Mouse (Mus musculus): ENCODE results near the gene Adam30.
"Not testable (repeated sequence)": the region's sequence is repeated elsewhere in the genome, so short reads cannot be mapped to it uniquely, and the experiment has no call there.

Adam30 gene

DNA sequence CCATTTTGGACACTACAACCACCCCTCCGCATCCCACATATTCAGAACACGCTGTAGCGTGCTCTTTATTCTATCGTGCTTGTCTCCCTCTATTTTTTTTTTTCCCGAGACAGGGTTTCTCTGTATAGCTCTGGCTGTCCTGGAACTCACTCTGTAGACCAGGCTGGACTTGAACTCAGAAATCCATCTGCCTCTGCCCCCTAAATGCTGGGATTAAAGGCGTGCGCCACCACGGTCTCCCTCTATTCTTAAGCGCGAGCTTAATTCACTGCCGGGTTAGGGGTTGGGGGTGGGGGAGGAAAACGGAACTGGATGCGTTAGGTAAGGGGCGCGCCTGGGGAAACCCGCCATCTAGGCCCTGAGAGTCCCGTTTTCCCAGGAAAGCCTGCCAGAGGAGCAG is at the start of gene Adam30:
Gene Adam30, plus strand, starts transcription at position 301 of the 400 bp plus-strand sequence.
- no peak for DNase-seq (ENCODE audit: low read depth)

DNA sequence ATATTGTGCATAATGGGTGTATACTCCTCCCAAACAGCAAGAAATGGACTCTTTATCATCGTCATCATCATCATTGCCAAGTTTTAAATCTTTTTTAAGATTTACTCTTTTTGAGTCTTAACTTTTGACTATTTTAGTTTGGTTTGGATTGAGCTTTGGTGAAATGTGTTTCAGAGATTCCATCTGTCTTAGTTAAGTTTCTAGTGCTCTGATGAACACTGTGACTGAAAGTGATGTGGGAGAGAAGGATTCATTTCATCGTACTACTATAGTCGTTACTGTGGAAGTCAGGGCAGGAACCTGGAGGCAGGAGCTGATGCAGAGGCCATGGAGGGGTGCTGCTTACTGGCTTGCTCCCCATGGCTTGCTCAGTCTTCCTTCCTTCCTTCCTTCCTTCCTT is 42.2 kb upstream of the Adam30 start:
- no peak for DNase-seq (ENCODE audit: low read depth)

DNA sequence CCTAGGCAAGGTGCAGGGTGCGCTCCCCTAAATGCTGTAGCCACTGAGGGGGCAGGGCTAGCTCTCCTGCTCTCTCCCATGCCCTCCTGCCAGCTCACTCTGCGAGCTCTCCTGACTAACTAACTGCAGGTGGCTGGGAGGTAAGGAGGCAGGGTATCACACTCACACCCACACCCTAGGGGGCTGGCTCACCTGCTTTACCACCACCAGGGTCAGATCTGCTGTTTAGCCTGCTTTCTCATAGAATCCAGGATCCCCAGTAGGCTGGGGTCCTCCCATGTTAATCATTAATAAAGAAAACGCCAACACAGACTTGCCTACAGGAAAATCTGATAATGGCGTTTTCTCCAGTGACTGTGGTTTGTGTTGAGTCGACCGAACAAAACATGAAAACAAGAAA is 41.1 kb upstream of the Adam30 start:
- no peak for DNase-seq (ENCODE audit: low read depth)

DNA sequence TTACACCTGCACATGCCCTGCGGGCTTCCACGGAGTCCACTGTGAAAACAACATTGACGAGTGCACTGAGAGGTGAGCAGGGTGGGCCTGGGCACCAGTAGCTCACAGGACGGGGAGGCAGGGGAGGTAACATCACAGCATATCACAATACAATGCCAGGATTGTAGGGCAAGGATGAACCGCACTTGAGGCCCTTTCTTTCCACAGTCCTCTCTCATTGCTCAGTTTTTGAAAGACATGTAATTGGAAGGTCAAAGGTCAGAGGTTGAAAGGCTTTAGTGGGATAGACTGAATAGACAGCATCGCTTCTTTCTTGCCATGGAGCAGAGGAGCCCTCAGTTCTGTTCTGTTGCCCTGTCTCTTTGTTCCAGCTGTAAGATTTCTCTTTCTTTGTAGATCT is 39.5 kb upstream of the Adam30 start:
- no peak for DNase-seq (ENCODE audit: low read depth)

DNA sequence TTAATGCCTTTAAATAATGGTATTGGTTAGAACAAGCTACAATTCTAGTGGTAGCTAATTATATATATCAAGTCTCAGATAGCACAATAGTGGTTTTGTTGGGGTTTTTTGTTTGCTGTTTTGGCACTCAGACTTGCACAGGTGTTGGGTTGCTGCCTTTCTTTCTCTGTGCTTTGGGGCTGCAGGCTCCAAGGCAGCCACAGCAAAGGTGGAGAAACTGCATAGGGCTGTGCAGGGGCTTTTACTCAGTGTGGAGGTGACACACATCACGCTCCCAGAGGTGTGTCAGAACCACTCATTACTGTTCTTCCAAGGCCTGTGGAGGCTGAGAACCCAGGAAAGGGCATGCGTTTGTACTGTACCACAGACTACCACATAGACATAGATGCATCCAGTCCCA is 32.7 kb upstream of the Adam30 start:
- DNase-seq (ENCODE audit: low read depth), result no peak

DNA sequence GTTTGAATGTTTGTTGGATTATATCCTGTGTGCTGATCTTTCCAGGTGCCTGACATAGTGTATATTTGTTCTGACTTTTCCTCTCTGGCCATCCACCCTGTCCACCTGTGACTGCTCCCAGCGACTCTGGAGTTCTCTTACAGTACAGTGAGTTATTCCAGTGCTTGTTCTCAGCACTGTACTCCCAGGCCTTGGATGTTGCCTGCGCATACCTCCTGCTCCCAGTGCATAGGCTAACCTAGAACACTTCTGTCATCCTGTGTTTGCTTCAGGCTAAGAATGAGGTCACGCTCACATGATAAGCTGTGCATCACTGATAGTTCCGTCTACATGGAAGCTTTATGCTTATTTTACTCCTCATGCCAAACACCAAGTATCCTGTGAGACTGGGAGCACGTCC is 31.7 kb upstream of the Adam30 start:
- DNase-seq (ENCODE audit: low read depth), result no peak

DNA sequence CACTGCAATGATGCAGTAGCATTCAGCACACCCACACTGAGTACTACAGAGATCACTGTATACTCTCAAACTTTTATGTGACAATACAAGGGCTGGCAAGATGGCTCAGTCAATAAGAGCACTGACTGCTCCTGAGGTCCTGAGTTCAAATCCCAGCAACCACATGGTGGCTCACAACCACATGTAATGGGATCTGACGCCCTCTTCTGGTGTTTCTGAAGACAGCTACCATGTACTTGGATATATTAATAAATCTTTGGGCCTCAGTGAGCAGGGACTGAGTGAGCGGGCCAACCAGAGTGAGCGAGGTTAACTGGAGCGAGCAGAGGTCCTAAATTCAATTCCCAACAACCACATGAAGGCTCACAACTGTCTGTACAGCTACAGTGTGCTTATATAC is 28.3 kb upstream of the Adam30 start:
- DNase-seq (ENCODE audit: low read depth), result not testable (repeated sequence)

DNA sequence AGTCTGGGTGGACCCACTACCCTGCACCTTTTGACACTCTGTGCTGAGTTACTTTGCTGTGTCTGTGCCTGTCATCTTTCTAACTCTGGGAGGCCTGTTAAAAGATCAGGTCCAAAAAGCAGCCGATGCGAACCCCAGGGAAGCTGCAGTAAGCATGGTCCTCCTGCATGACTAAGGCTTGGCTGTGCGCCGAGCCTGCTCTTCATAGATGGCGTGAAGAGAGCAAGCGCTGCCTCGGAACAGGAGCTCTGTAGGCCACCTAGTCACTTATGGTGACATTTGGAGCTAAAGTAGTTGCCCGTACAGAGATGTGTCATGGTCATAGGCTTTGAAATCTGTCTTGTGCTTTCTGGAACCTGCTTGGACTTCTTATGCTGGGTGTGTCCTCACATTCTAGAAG is 27.8 kb upstream of the Adam30 start:
- no peak for DNase-seq (ENCODE audit: low read depth)

DNA sequence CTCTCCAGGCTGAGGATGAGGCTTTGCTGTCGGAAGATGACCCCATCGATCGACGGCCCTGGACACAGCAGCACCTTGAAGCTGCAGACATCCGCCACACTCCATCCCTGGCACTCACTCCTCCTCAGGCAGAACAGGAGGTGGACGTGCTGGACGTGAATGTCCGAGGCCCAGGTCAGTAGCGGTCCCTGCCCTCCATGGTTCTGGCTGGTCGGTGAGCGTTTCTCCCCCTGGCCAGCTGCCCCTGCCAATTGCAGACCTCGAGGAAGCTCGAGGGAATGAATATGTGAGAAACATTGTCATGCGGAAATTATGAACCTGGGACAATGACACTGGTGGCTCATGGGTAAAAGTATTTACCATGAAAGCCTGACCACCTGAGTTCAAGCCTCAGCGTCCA is 19.0 kb upstream of the Adam30 start:
- no peak for DNase-seq (ENCODE audit: low read depth)

DNA sequence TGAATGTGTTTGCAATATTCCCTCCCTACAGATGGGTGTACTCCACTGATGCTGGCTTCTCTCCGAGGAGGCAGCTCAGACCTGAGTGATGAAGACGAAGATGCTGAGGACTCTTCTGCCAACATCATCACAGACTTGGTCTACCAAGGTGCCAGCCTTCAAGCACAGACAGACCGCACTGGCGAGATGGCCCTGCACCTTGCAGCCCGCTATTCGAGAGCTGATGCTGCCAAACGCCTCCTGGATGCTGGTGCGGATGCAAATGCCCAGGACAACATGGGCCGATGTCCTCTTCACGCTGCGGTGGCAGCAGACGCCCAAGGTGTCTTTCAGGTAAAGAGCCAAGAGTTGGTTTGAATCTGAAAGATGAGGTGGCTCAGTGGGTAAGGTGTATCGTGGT is 17.6 kb upstream of the Adam30 start:
- DNase-seq (ENCODE audit: low read depth), result no peak

DNA sequence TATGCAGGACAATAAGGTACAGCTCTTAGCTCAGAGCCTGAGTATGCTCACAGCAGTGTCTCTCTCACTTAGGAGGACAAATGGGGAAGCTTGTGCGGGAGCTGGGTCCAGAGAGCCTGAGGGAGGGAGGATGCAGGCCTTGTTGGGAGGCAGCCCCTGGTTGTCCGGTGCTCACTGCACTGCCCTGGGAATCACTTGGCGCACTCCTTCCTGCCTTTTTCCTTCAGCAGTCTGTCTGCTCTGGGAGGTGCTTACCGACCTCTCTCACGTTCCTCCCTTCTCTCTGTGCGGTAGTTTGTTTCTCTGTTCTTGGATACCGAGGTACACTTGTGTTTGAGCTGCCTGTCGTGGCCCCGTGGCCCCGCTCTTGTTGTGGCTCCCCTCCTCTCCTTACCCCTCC is 15.2 kb upstream of the Adam30 start:
- DNase-seq (ENCODE audit: low read depth), result no peak

DNA sequence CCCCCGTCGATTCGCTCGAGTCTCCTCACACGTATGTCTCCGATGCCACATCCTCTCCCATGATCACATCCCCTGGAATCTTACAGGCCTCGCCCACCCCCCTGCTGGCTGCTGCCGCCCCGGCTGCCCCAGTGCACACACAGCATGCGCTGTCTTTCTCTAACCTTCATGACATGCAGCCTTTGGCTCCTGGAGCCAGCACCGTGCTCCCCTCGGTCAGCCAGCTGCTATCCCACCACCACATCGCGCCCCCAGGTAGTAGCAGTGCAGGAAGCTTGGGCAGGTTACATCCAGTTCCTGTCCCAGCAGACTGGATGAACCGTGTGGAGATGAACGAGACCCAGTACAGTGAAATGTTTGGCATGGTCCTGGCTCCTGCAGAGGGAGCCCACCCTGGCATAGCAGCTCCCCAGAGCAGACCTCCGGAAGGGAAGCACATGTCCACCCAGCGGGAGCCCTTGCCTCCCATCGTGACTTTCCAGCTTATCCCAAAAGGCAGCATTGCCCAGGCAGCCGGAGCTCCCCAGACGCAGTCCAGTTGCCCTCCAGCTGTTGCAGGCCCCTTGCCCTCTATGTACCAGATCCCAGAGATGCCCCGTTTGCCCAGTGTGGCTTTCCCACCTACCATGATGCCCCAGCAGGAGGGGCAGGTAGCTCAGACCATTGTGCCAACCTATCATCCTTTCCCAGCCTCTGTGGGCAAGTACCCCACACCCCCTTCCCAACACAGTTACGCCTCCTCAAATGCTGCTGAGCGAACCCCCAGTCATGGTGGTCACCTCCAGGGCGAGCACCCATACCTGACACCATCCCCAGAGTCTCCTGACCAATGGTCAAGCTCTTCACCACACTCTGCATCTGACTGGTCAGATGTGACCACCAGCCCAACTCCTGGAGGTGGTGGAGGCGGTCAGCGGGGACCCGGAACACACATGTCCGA is 13.7 kb upstream of the Adam30 start:
- no peak for DNase-seq (ENCODE audit: low read depth)

DNA sequence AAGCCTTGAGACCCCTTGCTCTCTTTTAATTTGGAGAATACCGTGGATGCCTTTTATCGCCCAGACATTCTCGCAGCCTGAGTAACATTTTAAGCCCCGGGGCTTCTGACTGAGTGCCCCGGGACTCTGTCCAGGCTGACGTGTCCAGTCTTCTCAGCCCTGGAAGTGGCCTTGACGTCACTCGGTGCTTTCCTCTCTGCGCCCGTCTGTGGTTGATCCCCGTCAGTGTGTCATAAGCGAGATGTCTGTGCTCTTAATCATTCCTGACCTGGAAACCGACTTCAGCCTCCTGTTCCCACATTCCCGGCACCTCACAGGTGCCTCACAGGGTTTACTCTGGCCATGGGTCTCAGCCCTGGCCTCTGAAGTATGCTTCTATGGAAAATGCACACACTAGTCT is 12.7 kb upstream of the Adam30 start:
- no peak for DNase-seq (ENCODE audit: low read depth)

DNA sequence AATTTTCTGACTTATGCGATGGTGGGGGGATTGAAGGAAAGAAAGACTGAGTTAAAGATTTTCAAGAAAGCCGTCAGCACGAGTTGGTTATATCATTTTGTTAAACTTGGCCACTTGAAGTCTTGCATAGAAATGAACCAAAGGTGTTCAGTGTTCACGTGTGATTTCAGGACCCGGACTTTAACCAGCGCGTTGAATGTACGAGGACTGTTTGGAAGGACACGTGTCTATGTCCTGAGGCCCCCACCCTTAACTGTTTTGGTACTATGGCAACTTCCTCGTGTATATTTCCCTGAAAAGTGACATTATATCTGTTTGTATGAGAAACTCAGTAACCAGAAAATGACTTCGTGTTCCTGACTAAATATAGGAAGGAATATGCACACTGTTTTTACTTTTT is 10.5 kb upstream of the Adam30 start:
- no peak for DNase-seq (ENCODE audit: low read depth)

DNA sequence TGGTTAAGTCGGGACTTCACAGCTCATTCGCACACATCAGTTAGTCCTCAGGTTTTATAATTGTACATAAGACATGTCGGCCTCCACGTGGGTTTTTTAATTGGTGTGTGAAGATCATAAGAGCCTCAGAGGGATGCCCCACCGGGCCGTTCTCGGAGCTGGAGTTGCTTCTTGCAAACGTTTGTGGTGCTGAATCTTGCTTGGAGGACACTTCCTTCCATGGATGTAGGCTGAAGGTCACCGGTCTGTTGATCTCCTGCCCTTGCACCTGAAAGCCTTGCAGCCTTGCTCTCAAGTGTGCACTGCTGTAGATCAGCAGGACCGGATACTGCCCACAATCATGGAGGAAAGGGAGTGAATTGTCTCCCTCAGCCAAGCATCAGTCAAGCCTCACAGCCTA is 9.4 kb upstream of the Adam30 start:
- DNase-seq (ENCODE audit: low read depth), result no peak

DNA sequence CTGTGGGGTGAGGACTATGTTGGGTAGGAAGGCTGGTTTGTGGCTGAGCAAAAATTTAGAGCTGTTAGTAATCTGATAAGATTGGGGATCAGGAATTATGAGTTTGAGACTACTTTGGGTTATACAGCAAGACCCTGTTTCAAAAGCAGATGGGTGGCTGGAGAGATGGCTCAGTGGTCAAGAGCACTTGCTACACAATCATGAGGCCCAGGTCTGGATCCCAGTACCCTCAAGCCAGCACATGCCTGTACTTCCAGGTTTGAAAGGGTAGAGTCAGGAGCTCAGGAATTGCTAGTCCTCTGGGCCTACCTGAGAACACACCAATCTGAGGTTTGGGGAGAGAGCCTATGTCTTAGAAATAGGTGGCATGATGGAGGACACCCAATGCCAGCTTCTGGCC is 7.0 kb upstream of the Adam30 start:
- DNase-seq (ENCODE audit: low read depth), result no peak

DNA sequence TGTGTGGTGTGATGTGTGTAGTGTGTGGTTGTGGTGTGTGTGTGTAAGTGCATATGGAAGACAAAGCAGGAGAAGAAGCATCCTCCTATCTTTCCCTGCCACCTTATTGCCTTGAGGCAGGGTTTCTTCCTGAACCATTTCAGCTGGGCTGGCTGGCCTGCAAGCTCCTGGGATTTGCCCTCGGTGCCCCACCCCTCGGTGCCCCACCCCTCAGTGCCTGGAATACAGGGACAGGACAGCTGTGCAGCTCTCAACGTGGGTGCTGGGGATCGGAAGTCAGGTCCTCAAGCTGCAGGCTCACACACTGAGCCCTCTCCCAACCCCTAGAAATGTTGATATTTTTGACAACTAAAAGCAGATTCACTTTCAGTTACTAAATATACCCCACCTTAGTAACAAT is 4.3 kb upstream of the Adam30 start:
- no peak for DNase-seq (ENCODE audit: low read depth)

DNA sequence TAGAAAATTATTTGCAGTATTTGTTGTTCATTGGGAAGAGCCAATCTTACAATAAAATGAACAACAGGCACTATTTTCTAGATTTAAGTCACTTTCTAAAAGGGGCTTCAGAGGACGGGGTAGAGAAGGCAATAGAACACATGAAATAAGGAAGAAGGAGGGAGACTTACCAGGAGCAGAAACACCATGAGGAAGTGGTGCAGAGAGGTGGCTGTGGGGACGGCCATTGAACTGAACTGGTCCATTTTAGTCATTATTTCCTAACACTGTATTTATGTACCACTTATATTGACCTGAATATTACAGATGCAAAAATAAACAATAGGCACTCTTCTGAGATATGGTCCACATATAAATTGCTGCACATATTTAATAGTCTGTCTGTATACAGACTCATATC is 3.4 kb upstream of the Adam30 start:
- DNase-seq (ENCODE audit: low read depth), result no peak

DNA sequence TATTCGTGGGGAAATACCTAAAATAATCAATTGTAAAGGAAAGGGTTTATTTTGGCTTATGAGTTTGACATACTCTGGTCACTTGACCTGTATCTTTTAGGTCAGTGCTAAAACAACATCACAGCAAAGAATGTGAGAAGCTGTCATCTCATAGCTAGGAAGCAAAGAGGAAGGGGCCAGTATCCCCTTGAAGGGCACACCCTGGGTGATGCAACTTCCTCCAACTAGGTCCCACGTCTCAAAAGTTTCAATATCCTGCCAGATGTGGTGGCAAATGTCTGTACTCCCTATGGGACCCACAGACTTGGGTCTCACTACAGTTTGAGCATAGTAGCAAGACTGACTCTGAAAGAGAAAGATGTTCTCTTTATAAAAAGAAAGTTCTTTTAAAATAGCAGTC is 2.8 kb upstream of the Adam30 start:
- DNase-seq (ENCODE audit: low read depth), result no peak

DNA sequence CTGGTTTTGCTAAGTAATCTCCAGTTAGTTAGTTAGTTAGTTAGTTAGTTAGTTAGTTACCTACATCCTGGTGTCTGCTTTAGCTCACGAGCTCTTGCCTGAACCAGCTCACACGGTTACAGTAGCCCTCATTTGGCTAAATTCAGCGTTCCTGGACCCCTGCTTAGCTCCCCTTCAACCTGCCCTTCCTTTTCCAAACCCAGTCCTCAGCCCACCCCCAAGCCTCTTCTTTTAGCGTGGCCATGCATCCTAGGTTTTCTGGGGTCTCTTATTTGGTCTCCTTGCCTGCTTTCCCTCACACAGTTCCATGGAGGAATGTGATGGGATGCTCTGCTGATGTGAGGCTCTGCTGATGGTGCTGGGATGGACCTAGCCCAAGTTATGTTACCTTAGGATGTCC is 1.8 kb upstream of the Adam30 start:
- DNase-seq (ENCODE audit: low read depth), result no peak

DNA sequence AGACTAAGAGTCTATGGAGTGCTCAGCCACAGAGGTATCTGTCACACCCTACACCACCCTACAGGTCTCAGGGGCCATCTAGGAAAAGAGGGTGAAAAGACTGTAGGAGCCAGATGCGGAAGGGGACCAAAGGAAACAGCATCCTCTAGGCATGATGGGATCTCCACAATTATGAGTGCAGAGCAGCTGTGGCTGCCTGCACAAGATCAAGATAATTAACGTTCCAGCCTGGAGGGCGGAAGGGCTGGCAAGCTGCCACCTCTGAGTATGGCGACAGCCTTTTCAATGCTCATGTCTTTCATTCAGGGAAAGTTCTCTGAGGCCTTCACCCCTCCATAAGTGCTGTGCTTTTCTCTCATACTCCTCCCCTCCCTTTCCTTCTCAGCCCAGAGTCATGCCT is 1.1 kb upstream of the Adam30 start:
- DNase-seq (ENCODE audit: low read depth), result no peak

DNA sequence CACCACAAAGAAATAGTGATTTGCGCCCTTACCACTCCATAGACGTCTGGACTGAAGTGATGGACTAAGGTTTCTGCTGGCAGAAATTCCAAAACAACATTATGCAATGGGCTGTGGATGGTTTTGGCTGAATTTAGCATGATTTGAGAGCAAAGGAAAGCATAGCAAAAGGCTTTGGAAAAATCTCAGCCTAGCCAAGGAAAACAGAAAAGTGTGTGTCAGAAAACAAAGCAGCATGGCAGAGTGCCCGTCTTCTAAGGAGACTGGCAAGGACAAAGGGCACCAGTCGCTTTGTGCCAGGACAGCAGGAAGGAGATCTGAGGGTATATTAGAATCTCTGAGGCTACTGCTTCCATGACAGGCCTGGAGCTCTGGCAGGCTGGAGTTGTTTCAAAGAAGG is 17.9 kb downstream of the Adam30 start:
- no peak for DNase-seq (ENCODE audit: low read depth)

DNA sequence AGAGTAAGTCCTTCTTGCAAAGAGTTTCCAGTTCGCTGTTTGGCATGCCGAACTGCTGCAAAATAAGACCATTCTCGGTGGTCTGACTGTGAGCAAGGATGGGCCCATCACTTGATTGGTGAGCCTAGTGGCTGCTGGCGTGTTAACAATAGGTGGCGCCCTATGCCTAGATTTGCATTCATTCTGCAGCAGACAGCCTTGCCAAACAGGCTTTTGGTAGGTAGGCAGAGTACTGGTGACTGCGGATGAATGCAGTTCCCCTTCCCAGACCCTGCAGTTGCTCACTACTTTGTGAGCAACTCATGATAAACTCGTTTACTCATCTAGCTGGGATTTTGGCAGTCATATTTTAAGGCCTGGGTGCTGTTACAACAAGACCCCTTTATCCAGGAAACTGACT is 20.4 kb downstream of the Adam30 start:
- DNase-seq (ENCODE audit: low read depth), result peak; percentile 15

DNA sequence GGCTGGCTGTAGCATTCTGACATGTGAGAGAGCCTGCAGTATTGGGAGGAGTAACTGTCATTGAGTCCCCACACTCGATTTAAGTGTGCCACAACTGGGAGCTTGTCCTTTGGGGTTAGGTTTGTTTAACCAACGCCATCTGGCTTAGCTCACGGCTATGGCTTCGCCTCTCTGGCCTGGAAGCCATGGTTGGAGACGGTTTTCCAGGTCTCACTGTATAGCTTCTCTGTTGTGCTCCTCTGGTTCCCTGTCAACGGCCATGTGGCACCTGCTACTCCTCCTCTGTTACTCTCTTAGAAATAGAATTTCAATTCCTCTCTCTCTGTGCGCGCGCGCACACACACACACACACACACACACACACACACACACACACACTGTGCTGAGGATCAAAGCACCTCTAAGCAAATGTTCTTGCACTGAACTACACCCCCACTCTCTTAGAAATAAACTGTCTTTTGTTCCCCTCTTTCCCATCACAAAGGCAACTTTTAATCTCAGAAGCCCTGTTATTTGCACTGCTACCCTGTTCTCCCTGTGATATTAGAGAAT is 24.8 kb downstream of the Adam30 start:
- DNase-seq (ENCODE audit: low read depth), result no peak
